Mouse (Mus musculus) cerebellum, adult 18-20 months (tissue): ENCODE measurements around the gene Xpc.

Source experiments
- DNase-seq, 2 experiments: peaks; one replicate each; pipeline ENCODE4 v3.0.0; 2021

The Xpc gene

GRCm38 (mm10) chr6:91515545-91516449 lies at the start of gene Xpc, which contains the start of gene Lsm3:
TSS of gene Xpc (minus strand) at chr6:91515888.
TSS of gene Lsm3 (plus strand) at chr6:91515928.
- peak; percentile 94 to 99 for DNase-seq

DNA sequence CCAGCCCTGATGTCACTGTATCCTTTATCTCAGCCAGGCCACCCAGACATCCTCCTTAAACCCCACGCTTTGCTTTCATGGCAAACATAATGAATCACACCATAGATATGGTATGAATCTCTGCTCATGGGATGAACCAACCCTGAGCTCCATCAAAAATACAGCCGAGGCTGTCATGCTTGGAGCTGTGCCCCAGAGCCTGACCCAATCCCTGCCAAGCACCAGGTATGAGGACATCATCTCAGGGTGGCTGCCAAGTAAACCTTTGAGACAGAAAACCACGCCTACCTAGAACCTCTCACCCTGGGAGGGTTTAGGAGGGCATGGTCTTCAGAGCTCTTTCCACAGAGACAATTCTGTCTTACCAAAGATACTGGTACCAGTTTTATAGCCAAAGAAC lies 47.3 kb upstream of the Xpc start:
- no peak for DNase-seq

GRCm38 (mm10) chr6:91560186-91560585 lies 44.5 kb upstream of the Xpc start:
- no peak for DNase-seq

GRCm38 (mm10) chr6:91559371-91559770 lies 43.7 kb upstream of the Xpc start:
- no peak for DNase-seq

GRCm38 (mm10) chr6:91558565-91558964 lies 42.9 kb upstream of the Xpc start:
- DNase-seq: no peak

DNA sequence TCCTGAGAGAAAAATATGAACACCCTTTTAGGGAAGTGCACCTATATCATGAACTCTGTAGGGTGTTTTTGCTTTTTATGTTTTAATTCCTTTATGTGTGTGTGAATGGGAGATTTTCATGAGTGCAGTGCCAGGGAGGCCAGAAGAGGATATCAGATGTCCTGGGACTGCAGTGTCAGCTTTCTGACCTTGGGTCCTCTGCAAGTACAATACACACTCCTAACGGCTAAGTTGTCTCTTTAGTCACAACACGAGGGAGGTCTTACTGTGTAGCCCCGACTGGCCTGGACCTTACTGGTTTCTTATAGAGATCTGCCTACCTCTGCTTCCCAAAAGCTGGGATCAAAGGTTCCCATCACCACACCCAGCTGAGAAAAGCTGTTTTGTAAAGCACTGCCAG lies 37.0 kb upstream of the Xpc start:
- DNase-seq: no peak

- DNase-seq: no peak
Measured at GRCm38 (mm10) chr6:91551671-91552070, 36.0 kb upstream of the Xpc start.

DNA sequence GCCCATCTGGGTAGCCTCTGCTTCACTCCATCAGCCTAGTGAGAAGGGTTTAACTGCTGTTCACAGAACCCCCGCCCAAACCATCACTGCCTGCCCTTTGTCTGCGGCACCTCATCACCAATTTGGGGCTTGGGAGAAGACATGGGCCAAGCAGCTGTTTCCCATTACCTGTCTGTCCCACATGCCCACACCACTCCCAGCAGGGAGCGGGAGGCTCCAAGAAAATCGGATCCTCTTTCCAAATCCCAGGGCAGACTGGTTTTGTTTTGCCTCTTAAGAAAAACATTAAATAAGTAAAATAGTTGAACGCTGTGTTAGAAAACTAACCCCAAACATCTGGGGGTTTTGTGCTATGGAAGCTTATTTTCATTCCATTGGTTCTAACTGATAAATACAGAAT lies 33.9 kb upstream of the Xpc start:
- no peak for DNase-seq

DNA sequence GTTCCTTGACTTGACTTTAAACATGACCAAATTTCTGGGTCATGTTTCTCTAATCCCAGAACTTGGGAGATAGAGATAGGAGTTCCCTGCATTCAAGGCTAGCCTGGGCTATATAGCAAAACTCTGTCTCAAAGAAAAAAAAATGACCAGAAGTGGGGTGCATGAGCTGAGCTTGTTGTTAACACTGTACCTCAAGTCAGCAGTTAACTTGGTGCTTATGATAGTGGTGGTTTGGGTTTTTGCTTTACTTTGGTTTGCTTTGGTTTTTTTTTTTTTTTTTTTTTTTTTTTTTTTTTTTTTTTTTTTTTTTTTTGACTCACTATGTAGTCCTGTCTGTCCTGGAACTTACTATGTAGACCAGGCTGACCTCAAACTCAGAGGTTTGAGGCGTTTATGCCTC lies 31.6 kb upstream of the Xpc start:
- no peak for DNase-seq

DNA sequence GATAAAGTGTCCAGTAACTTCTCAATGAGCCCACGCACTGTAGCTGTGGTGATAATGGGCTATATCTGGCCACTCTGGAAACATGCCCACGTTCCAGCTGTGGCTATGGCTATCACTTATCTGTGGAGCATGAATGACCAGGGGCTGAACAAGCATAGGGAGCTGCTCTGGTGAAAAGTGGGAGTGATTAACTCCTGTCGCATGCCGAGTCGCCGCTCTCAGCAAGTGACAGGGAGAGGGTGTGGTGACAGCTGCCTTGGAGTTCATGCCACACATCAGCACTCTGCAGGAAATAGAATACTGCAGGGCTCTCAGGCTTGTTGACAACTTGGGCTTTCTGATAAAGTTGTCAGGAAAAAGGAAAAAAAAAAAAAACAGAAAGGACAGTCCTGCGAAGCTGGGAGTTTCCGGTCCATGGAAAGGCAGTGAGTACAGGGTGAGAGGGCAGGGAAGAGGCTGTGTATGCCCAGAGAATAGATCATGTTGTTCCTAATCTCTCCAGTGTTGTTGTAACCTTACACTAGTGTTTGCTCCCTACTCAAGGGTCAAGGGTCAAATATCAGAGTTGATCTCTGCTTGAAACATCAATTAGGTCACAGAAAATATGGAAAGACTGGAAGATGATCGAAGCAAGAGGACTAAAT lies 30.7 kb upstream of the Xpc start:
- no peak for DNase-seq

- DNase-seq: no peak
Measured at GRCm38 (mm10) chr6:91543056-91543455, 27.4 kb upstream of the Xpc start.

GRCm38 (mm10) chr6:91541276-91541675 lies 25.6 kb upstream of the Xpc start:
- no peak for DNase-seq

DNA sequence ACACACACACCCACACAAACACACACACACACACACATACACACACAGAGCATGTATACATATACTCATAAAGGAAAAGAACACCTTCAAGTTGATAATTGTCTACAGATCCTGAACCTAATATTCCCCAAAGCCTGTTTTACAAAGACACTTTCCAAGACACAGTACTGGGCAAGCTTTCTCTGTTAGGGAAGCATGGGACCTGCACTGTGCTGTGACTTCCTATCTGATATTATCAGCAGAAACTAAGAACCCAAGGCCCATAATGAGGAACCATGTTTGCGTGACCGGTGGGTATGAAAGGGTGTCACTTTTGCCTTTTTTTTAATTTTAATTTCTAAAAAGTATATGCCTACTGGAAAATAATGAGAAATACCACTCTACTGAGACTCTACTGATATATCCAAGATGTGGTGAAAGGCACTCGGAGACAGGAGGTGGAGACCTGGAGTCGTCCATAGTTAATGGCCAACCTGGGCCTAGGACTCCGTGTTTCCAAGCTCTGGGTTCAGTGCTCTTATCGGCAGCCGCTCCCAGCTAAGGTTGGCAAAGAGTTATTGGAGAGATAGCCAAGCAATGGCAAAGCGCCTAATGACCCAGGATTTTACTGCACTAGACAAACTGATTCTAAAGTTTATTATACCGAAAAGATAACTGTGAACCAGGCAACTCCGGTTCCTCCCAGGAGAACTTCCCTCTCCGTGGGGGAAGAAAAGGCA lies 20.5 kb upstream of the Xpc start:
- DNase-seq: no peak

DNA sequence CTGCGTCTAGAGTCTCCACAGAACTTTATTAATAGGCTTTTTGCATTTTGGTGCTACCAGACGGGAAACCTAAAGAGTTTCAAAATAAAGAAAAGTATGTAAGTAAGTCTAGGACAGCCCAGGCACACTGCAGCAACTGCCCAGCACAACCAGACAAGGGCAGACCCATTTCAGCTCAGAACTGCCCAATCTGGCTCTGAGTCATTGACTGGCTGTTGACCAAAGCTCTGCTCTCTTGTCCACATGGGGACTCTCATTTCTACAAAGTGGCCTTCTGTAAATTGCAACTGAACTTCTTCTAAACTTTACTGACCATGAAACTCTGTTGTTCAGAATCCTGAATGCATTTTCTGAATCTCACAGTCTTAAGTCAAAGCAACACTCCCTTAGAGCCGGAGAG lies 19.5 kb upstream of the Xpc start:
- DNase-seq: no peak

- DNase-seq: no peak
Measured at GRCm38 (mm10) chr6:91534268-91534667, 18.6 kb upstream of the Xpc start.

GRCm38 (mm10) chr6:91533771-91534170 lies 18.1 kb upstream of the Xpc start:
- DNase-seq: no peak

- DNase-seq: no peak
Measured at GRCm38 (mm10) chr6:91533359-91533758, 17.7 kb upstream of the Xpc start.

DNA sequence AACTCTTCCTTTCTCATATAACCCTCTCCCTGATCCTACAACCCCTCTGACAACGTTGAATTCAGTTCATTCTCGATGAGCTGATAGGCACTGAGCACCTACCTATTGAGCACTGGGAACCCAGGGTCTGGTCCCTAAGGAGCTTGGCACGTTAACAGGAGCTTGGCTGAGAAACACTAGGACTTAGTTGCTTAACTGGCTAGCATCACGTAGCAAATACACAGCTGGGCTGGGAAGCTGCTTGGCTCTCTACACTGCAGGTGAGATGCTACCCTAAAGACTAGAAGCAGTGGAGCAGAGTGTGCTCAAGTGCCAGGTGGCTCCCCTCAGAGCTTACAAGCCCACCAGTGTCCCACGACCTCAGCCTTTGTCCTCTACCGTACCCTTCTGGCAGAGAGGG lies 17.0 kb upstream of the Xpc start:
- no peak for DNase-seq

- DNase-seq: no peak
Measured at GRCm38 (mm10) chr6:91531276-91531675, 15.6 kb upstream of the Xpc start.

GRCm38 (mm10) chr6:91530673-91531072 lies 15.0 kb upstream of the Xpc start:
- no peak for DNase-seq

GRCm38 (mm10) chr6:91528265-91528664 lies 12.6 kb upstream of the Xpc start:
- no peak for DNase-seq

DNA sequence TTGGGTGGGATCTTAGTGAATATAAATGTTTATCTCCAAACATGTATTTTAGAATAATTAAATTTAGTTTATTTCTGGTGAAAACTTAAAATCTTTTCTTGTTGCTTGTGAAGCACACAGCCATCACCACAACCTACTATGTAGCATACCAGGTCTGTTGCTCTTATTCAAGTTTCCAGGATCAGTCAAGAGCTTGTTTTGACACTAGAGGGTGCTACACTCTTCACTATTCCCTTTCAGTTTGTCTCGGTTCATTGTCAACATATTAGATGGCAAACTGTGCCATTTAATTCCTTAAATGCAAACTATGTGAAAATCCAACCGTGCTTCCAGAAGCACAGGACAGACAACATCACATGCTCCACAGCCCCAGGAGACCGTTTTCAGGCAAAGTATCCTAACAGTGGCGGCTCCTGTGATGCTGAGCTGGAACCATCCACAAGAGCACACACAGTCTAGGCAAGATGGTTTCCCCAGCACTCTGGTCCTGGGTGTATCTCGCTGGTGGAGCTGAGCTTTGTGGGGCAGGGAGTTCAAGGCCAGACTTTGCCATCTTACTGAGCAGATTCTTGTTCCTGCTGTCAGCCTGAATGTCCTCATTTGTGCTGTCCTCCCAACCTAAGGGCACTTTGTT lies 11.7 kb upstream of the Xpc start:
- DNase-seq: peak in 1 of 2 experiments; percentile 19

DNA sequence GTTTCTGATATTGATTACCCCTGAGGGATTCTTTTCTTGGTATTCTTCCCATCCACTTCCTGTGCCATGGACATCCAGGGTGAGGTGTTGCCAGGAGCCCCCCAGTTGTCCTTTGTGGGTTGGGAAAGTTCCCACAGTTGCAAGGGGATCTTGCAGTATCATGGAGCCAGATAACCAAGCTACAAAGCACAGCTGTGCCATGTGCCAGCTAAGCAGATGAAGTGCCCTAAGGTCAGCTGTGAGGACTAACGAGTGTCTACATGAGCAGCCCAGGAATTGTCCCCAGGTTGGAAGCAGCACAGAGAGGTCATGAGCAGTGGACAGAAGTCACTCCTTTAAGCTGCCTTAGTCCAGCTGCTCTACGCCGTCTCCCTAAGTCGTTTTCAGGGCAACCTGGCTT lies 9.9 kb upstream of the Xpc start:
- DNase-seq: no peak
